Mouse (Mus musculus) stomach, adult 2 months (tissue): Measurements from ENCODE around the gene Ptgs2. TPM values are rescaled to one million over a fixed set of nuclear protein-coding genes. Genes with fewer than 3 reads are reported as not detected.

ENCODE experiments used
- polyA plus RNA-seq: library from polyadenylated mRNA; depleted of rRNA; stranded (reverse); fragments of >200 nt; gene quantifications from 2 replicates; pipeline ENCODE4 v1.2.3, GENCODE M21; 2012; rRNA removed

Gene Ptgs2
- 0.19 and 0.53 TPM in 2 replicates for polyA plus RNA-seq

GRCm38 (mm10) chr1:150099790-150100333 is at the start of gene Ptgs2:
Ptgs2 (plus strand) TSS chr1:150100031.

Other genes with a start within 250 kb of the Ptgs2 start
- 0.74 and 0.92 TPM in 2 replicates for gene Pla2g4a, start 138.7 kb upstream of the Ptgs2 start, polyA plus RNA-seq
- gene Pdc, start 219.4 kb downstream of the Ptgs2 start, polyA plus RNA-seq: not detected in 2 replicates